Mouse (Mus musculus) liver, embryonic 14.5 days (tissue): Measurements from ENCODE around the gene Ptpra.

Source experiments
- CTCF ChIP-seq: IDR thresholded peaks from 2 replicates; pipeline ENCODE4 v1.5.1; 2016; ENCODE audit warnings: antibody characterized with exemption, low read depth, control low read depth
- EP300 ChIP-seq: IDR thresholded peaks from 2 replicates; pipeline ENCODE4 v1.6.1; 2016; ENCODE audit warnings: antibody characterized with exemption, low read depth

- TF ChIP-seq CTCF = no peak
- no peak for TF ChIP-seq EP300
Observed at GRCm38 (mm10) chr2:130598399-130598798, 148.3 kb downstream of the Ptpra start.
